Mouse (Mus musculus): Measurements from ENCODE around the gene Serinc5. TPM values are rescaled to one million over a fixed set of nuclear protein-coding genes. Genes with fewer than 3 reads are reported as not detected.

Serinc5 gene
- polyA plus RNA-seq, 1 experiment = 64.5 TPM

GRCm38 (mm10) chr13:92693866-92694550 lies 83.1 kb downstream of the Serinc5 start:
- H3K4me1 ChIP-seq (ENCODE audit: control insufficient read depth, insufficient read depth, low read length) = peaks cover 1% of the 10 kb centered on the region
- H3K4me3 ChIP-seq (ENCODE audit: insufficient read depth, low read length) = no peak overlapping the region
- no peak for TF ChIP-seq POLR2A (IDR thresholded peaks at IDR 0.05; ENCODE audit: extremely low read depth, insufficient read depth, low read length)
- TF ChIP-seq CTCF (IDR thresholded peaks at IDR 0.05; ENCODE audit: extremely low read depth, insufficient read depth, low read length) = no peak
- H3K27ac ChIP-seq (ENCODE audit: insufficient read depth, low read length) = no peak overlapping the region

DNA sequence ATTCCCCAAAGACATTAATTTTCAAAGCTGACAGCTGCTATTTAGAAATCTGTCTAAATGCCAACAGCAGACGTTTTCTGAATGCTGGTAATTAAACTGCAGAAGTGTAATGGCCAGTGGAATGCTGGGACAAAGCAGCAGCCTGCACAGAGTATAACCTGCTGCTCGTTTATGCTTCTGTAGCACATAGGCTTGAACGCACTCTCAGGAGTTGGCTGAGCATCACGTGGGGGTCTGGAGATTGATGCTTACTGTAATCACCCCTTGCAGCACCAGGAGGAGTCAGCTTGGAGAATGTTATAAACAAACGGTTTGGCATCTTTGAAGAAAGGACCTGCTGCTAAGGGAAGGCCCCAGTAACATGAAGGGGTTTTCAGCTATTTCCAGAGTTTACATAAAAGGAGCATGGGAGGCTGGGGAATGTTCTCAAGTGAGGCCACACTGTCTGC lies 85.6 kb downstream of the Serinc5 start:
- Histone ChIP-seq H3K27ac (ENCODE audit: insufficient read depth, low read length) (no peak overlapping the region), H3K4me1 (ENCODE audit: control insufficient read depth, insufficient read depth, low read length) (peaks cover 1% of the 10 kb centered on the region), H3K4me3 (ENCODE audit: insufficient read depth, low read length) (no peak overlapping the region)
- TF ChIP-seq POLR2A (IDR thresholded peaks at IDR 0.05; ENCODE audit: extremely low read depth, insufficient read depth, low read length) (no peak), CTCF (IDR thresholded peaks at IDR 0.05; ENCODE audit: extremely low read depth, insufficient read depth, low read length) (no peak)

DNA sequence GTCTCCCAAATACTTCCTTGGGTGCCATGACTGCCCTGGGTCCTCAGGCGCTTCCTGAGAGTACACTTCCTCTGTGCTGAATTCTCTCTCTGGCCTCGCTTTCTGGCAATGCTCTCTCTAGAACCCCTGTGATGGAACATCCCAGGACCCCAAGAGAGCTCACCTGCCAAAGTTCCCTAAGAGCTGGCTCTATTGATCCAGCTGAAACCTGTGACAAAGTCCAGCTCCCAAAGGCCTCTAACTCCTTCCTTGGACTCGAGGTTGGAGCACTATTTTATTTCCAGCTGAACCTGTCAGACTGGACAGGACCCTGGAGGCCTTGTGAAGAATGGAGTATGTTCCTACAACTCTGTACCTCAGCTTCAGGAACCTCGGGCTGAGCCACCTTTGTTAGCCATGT lies 86.2 kb downstream of the Serinc5 start:
- Histone ChIP-seq H3K4me3 (ENCODE audit: insufficient read depth, low read length) (no peak overlapping the region), H3K4me1 (ENCODE audit: control insufficient read depth, insufficient read depth, low read length) (peaks cover 1% of the 10 kb centered on the region), H3K27ac (ENCODE audit: insufficient read depth, low read length) (no peak overlapping the region)
- TF ChIP-seq CTCF (IDR thresholded peaks at IDR 0.05; ENCODE audit: extremely low read depth, insufficient read depth, low read length) (no peak), POLR2A (IDR thresholded peaks at IDR 0.05; ENCODE audit: extremely low read depth, insufficient read depth, low read length) (no peak)

- no peak overlapping the region for H3K4me3 ChIP-seq (ENCODE audit: insufficient read depth, low read length)
- peaks cover 1% of the 10 kb centered on the region for H3K4me1 ChIP-seq (ENCODE audit: control insufficient read depth, insufficient read depth, low read length)
- TF ChIP-seq CTCF (IDR thresholded peaks at IDR 0.05; ENCODE audit: extremely low read depth, insufficient read depth, low read length) (no peak), POLR2A (IDR thresholded peaks at IDR 0.05; ENCODE audit: extremely low read depth, insufficient read depth, low read length) (no peak)
- no peak overlapping the region for H3K27ac ChIP-seq (ENCODE audit: insufficient read depth, low read length)
These were observed 87.9 kb downstream of the Serinc5 start for GRCm38 (mm10) chr13:92698781-92699180.

DNA sequence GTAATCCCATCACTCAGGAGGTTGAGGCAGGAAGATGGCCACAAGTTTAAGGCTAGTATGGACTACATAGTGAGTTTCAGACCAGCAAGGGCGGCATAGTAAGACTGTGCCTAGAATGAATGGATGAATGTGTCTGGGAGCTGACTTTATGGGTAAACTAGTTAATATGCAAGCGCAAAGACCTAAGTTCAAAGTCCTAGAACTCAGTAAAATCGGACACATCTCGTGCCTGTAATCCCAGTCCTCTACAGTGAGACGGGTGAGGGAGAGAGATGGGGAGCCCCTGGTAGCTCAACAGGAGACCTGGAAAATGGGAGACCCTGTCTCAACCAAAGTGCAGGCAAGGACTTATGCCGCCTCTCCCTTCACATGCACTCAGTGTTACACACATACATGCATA lies 88.5 kb downstream of the Serinc5 start:
- TF ChIP-seq POLR2A (IDR thresholded peaks at IDR 0.05; ENCODE audit: extremely low read depth, insufficient read depth, low read length) (no peak), CTCF (IDR thresholded peaks at IDR 0.05; ENCODE audit: extremely low read depth, insufficient read depth, low read length) (no peak)
- Histone ChIP-seq H3K27ac (ENCODE audit: insufficient read depth, low read length) (no peak overlapping the region), H3K4me1 (ENCODE audit: control insufficient read depth, insufficient read depth, low read length) (peaks cover 1% of the 10 kb centered on the region), H3K4me3 (ENCODE audit: insufficient read depth, low read length) (no peak overlapping the region)

- H3K4me3 ChIP-seq (ENCODE audit: insufficient read depth, low read length) = no peak overlapping the region
- no peak overlapping the region for H3K27ac ChIP-seq (ENCODE audit: insufficient read depth, low read length)
- H3K4me1 ChIP-seq (ENCODE audit: control insufficient read depth, insufficient read depth, low read length) = peaks cover 1% of the 10 kb centered on the region
- TF ChIP-seq CTCF (IDR thresholded peaks at IDR 0.05; ENCODE audit: extremely low read depth, insufficient read depth, low read length) (no peak), POLR2A (IDR thresholded peaks at IDR 0.05; ENCODE audit: extremely low read depth, insufficient read depth, low read length) (no peak)
These were observed 91.1 kb downstream of the Serinc5 start for GRCm38 (mm10) chr13:92702035-92702434.

- Histone ChIP-seq H3K27ac (ENCODE audit: insufficient read depth, low read length) (no peak overlapping the region), H3K4me1 (ENCODE audit: control insufficient read depth, insufficient read depth, low read length) (peaks cover 1% of the 10 kb centered on the region)
- TF ChIP-seq CTCF (IDR thresholded peaks at IDR 0.05; ENCODE audit: extremely low read depth, insufficient read depth, low read length) = no peak
- TF ChIP-seq POLR2A (IDR thresholded peaks at IDR 0.05; ENCODE audit: extremely low read depth, insufficient read depth, low read length) = no peak
These were observed 92.5 kb downstream of the Serinc5 start for GRCm38 (mm10) chr13:92703241-92704027.

DNA sequence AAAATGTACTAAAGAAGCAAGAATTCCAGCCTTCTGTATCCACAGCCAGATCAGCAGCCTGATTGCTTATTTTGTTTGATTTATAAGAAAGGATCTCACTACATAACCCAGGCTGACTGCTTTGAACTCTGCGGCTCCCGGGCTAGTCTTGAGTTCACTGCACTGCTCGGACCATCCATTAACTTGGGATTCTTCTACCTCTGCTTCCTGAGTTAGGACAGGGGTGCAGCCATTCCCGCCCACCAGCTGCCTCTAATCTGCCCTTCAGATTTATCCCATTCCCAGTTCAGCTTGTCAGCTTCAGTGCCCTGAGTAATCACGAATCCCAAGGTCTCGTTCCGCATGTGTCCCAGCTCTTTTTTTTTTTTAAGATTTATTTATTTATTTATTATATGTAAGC lies 93.3 kb downstream of the Serinc5 start:
- TF ChIP-seq CTCF (IDR thresholded peaks at IDR 0.05; ENCODE audit: extremely low read depth, insufficient read depth, low read length) (no peak), POLR2A (IDR thresholded peaks at IDR 0.05; ENCODE audit: extremely low read depth, insufficient read depth, low read length) (no peak)
- Histone ChIP-seq H3K4me1 (ENCODE audit: control insufficient read depth, insufficient read depth, low read length) (no peaks in the 10 kb centered on the region), H3K27ac (ENCODE audit: insufficient read depth, low read length) (no peak overlapping the region), H3K4me3 (ENCODE audit: insufficient read depth, low read length) (no peak overlapping the region)

More at GRCm38 (mm10) chr13:92703241-92704027, 92.5 kb downstream of the Serinc5 start:
- no peak overlapping the region for H3K4me3 ChIP-seq (ENCODE audit: insufficient read depth, low read length)

DNA sequence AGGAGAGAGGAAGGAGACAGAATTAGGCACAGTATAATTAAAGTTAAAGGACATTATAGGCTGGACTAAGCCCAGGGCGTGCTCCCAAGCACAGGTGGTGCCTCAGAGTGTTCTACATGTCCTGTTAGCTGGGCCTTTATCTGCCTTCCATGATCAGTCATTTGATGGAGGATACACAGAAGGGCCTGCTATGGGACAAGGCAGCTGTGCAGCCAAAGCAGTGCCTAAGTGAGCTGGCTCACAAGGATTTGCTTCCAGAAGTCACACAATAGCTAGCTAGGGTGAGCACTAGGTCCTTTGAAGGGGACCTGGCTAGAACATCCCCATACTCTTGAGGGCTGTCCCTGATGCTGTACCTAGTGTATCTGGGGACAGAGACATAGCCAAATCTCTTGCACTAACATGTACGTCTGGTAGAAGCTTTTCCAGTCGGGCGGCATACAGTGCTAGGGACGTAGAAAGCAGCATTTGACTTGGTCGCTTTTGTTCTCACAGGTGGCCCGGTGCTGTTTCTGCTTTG lies 94.2 kb downstream of the Serinc5 start:
- TF ChIP-seq POLR2A (IDR thresholded peaks at IDR 0.05; ENCODE audit: extremely low read depth, insufficient read depth, low read length) (no peak), CTCF (IDR thresholded peaks at IDR 0.05; ENCODE audit: extremely low read depth, insufficient read depth, low read length) (no peak)
- no peak overlapping the region for H3K27ac ChIP-seq (ENCODE audit: insufficient read depth, low read length)
- H3K4me3 ChIP-seq (ENCODE audit: insufficient read depth, low read length) = no peak overlapping the region
- H3K4me1 ChIP-seq (ENCODE audit: control insufficient read depth, insufficient read depth, low read length) = no peaks in the 10 kb centered on the region
